Mouse (Mus musculus) lung, adult 18-20 months (tissue): ENCODE data around the gene Sult2a3.
"Not testable (repeated sequence)": the region's sequence is repeated elsewhere in the genome, so short reads cannot be mapped to it uniquely, and the experiment has no call there.

ENCODE experiments used
- DNase-seq, 2 experiments: peaks; one replicate each; pipeline ENCODE4 v3.0.0; 2022; ENCODE audit warnings: mixed read lengths in 2 of 2

Gene Sult2a3

DNA sequence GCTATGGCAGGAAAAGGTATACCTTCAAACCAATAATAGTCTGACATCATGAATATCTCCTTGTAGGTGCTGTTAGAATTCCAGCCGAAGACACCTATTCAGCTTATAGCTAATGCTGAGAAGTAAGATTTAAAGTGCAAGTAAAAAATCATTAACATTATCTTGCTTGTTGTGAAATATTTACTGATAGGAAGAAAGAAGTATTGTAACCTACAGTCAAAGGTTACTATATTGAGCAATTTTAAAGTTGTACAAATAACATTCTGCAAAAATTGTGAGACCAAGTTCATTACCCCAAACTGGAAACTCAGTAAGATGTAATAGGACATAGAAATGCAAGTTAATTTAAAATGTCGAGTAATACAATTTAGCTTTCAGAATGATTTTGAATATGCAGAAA, at the start of gene Sult2a3:
Sult2a3 (minus strand) TSS at position 101 of the 400 bp plus-strand sequence.
- no peak for DNase-seq

- DNase-seq: no peak
These were observed 2.4 kb downstream of the Sult2a3 start for GRCm38 (mm10) chr7:14120436-14120835.

GRCm38 (mm10) chr7:14119865-14120264, 3.0 kb downstream of the Sult2a3 start:
- not testable (repeated sequence) for DNase-seq

- no peak for DNase-seq
These were observed 6.1 kb downstream of the Sult2a3 start for GRCm38 (mm10) chr7:14116761-14117160.

GRCm38 (mm10) chr7:14114471-14114870, 8.4 kb downstream of the Sult2a3 start:
- DNase-seq: not testable (repeated sequence)

GRCm38 (mm10) chr7:14047821-14048220, 75.0 kb downstream of the Sult2a3 start:
- not testable (repeated sequence) for DNase-seq

- DNase-seq: not testable (repeated sequence)
These were observed 92.0 kb downstream of the Sult2a3 start for GRCm38 (mm10) chr7:14030831-14031230.
